Mouse (Mus musculus) stomach, postnatal 0 days (tissue): ENCODE data around the gene Acads.

Source experiments
- CTCF ChIP-seq: IDR thresholded peaks from 2 replicates; pipeline ENCODE4 v1.5.1; 2016; ENCODE audit warnings: antibody characterized with exemption, low read depth, mild to moderate bottlenecking, moderate library complexity
- EP300 ChIP-seq: optimal IDR thresholded peaks from 2 replicates; pipeline ENCODE3; 2016; ENCODE audit warnings: antibody characterized with exemption

- TF ChIP-seq CTCF, result no peak
- no peak for TF ChIP-seq EP300
Measured at GRCm38 (mm10) chr5:115147388-115147787, 28.2 kb upstream of the Acads start.
